Mouse (Mus musculus): Measurements from ENCODE around the gene Fdxr.

The Fdxr gene

GRCm38 (mm10) chr11:115270148-115270861 lies 6.5 kb downstream of the Fdxr start:
- DNase-seq (ENCODE audit: extremely low read depth, insufficient read length, low spot score), result no peak

GRCm38 (mm10) chr11:115269330-115270066 lies 7.4 kb downstream of the Fdxr start:
- DNase-seq (ENCODE audit: extremely low read depth, insufficient read length, low spot score), result no peak

- no peak for DNase-seq (ENCODE audit: extremely low read depth, insufficient read length, low spot score)
Measured at GRCm38 (mm10) chr11:115267958-115268357, 8.9 kb downstream of the Fdxr start.

- DNase-seq (ENCODE audit: extremely low read depth, insufficient read length, low spot score), result no peak
Measured at GRCm38 (mm10) chr11:115267061-115267883, 9.6 kb downstream of the Fdxr start, which contains the start of gene Grin2c. Grin2c (minus strand) TSS chr11:115267243.

- no peak for DNase-seq (ENCODE audit: extremely low read depth, insufficient read length, low spot score)
Measured at GRCm38 (mm10) chr11:115266400-115266778, 10.5 kb downstream of the Fdxr start.

GRCm38 (mm10) chr11:115265771-115266399 lies 11.0 kb downstream of the Fdxr start:
- DNase-seq (ENCODE audit: extremely low read depth, insufficient read length, low spot score), result no peak

GRCm38 (mm10) chr11:115264862-115265668 lies 11.8 kb downstream of the Fdxr start:
- no peak for DNase-seq (ENCODE audit: extremely low read depth, insufficient read length, low spot score)

- no peak for DNase-seq (ENCODE audit: extremely low read depth, insufficient read length, low spot score)
Measured at GRCm38 (mm10) chr11:115264136-115264861, 12.6 kb downstream of the Fdxr start.

DNA sequence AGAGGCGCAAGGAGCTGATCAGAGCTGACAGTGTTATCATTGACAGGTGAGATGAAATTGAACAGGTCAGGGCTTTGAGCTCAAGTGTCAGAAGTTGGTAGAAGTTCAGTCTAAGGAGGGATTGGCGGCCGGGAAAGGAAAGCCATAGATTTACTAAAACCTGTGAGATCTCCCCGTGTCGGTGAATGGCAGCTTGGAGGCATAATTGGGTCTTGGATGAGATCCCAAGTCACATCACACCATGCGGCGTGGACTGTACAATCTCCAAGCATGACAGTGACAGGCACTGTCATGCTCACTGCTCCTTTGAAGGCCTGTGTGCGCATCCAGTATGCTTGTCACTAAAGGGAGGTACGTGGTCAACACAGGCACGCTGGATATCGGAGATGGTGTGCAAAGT lies 13.9 kb downstream of the Fdxr start:
- no peak for DNase-seq (ENCODE audit: extremely low read depth, insufficient read length, low spot score)

DNA sequence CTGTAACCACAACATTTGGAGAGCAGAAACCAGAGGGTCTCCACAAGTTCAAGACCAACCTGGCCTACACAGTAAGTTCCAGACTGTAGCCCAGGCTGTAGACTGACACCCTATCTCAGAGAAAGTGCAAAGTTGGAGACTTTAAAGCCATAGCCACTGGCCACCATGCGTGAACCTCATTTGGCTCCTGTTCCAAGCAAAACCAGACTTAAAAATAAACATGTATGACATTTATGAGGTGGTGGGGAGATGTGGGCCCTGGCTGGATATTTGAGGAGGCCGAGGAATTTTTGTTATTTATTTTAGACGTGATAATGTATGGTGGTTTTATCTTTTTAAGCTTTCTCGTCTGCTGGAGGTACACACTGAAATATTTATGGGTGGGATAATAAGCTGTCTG lies 17.7 kb downstream of the Fdxr start:
- DNase-seq (ENCODE audit: extremely low read depth, insufficient read length, low spot score), result no peak

GRCm38 (mm10) chr11:115257775-115258510 lies 18.9 kb downstream of the Fdxr start:
- no peak for DNase-seq (ENCODE audit: extremely low read depth, insufficient read length, low spot score)

DNA sequence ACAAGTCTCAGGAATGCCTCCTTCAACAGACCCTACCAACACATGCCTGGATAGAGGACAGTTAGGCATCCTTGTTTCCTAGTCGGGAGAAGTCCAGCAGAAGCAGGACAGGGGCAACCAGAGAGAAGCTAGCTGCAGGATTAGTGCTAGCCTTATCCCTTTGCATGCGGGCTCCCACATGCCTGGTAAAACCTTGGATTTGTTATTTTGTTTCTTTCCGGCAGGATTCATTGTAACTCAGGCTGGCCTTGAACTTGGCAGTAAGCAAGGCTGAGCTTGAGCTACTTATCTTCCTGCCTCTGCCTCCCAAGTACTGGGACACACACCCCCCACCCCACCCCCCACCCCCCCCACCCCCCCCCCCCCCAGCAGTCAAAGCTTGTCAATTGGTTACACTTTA lies 25.6 kb downstream of the Fdxr start:
- no peak for DNase-seq (ENCODE audit: extremely low read depth, insufficient read length, low spot score)

GRCm38 (mm10) chr11:115250405-115251090 lies 26.3 kb downstream of the Fdxr start:
- DNase-seq (ENCODE audit: extremely low read depth, insufficient read length, low spot score), result no peak

GRCm38 (mm10) chr11:115249721-115250404 lies 27.0 kb downstream of the Fdxr start:
- no peak for DNase-seq (ENCODE audit: extremely low read depth, insufficient read length, low spot score)

DNA sequence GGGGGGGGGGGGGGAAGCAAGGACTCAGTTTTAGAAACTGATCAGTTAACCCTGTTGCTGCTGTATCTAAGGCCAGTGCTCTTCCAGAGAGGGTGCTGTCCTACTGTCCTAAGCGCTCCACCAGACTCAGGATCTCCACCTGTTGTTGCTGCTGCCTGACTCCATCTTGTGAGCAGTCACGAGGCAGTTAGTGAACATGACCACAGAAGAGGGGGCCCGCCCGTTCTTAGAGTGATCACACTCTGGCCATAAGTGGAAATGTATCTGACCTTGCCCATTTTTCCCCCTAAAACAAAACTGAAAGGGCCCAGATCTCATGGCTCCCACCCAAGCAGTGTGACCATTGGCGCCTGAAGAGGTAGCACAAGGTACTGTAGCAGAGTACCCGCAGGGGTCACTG lies 28.9 kb downstream of the Fdxr start:
- no peak for DNase-seq (ENCODE audit: extremely low read depth, insufficient read length, low spot score)

GRCm38 (mm10) chr11:115247240-115247639 lies 29.6 kb downstream of the Fdxr start:
- no peak for DNase-seq (ENCODE audit: extremely low read depth, insufficient read length, low spot score)

- DNase-seq (ENCODE audit: extremely low read depth, insufficient read length, low spot score), result no peak
Measured at GRCm38 (mm10) chr11:115246386-115246785, 30.5 kb downstream of the Fdxr start.

- no peak for DNase-seq (ENCODE audit: extremely low read depth, insufficient read length, low spot score)
Measured at GRCm38 (mm10) chr11:115244840-115245239, 32.0 kb downstream of the Fdxr start.
